Comparison of ENCODE assay signal across 15 mouse cellular contexts in genomic region chr17:11737905-11738304, GRCm38 (mm10).
"Had no signal": no experiment of that assay in that cellular context is flagged by ENCODE, and none has a peak within 500 bp of the region (broad histone marks: within the 10 kb centered on the region; RNA-seq: fewer than 3 reads in every experiment).

No protein-coding gene starts in this region.

- H3K4me1 ChIP-seq: neural tube, embryonic 15.5 days; stomach, embryonic 15.5 days had no signal

- H3K4me2 ChIP-seq: neural tube, embryonic 15.5 days; stomach, embryonic 15.5 days had no signal

- DNase-seq: retina, postnatal 1 day; right cerebral cortex, adult 18-20 months; right cerebral cortex, postnatal 14 days; right cerebral cortex, postnatal 25 days; right cerebral cortex, postnatal 4 days; spleen, adult 18-20 months; thymus, adult 18-20 months; thymus, adult 2 months; thymus, postnatal 14 days; thymus, postnatal 25 days; thymus, postnatal 36 days; thymus, postnatal 4 days had no signal

- H3K36me3 ChIP-seq: neural tube, embryonic 15.5 days; stomach, embryonic 15.5 days had no signal

- H3K9me3 ChIP-seq: neural tube, embryonic 15.5 days; stomach, embryonic 15.5 days had no signal

- H3K27ac ChIP-seq: neural tube, embryonic 15.5 days; stomach, embryonic 15.5 days; stomach, postnatal 0 days had no signal

- H3K27me3 ChIP-seq: neural tube, embryonic 15.5 days; stomach, embryonic 15.5 days had no signal

- H3K9ac ChIP-seq: neural tube, embryonic 15.5 days; stomach, embryonic 15.5 days had no signal

- H3K4me3 ChIP-seq: neural tube, embryonic 15.5 days; stomach, embryonic 15.5 days had no signal
